Mouse (Mus musculus) cortical plate, adult 2 months (tissue): ENCODE measurements around the gene Lrrc58. TPM values are rescaled to one million over a fixed set of nuclear protein-coding genes. Genes with fewer than 3 reads are reported as not detected.

ENCODE experiments used
- H3K27ac ChIP-seq: fragments of 200-500 bp; 2 replicates; pipeline ENCODE4 v1.5.1; 2012; ENCODE audit warnings: low read length, control low read depth, inconsistent platforms; ENCODE audit not compliant: insufficient read depth
- H3K4me1 ChIP-seq: fragments of 200-500 bp; 2 replicates; pipeline ENCODE4 v1.6.1; 2011; ENCODE audit warnings: low read length; ENCODE audit not compliant: control insufficient read depth, insufficient read depth
- H3K4me3 ChIP-seq: fragments of 200-500 bp; 2 replicates; pipeline ENCODE4 v1.5.1; 2011; ENCODE audit warnings: mild to moderate bottlenecking, low read length, control low read depth; ENCODE audit not compliant: insufficient read depth
- CTCF ChIP-seq: fragments of 200-500 bp; IDR thresholded peaks from 2 replicates; pipeline ENCODE4 v1.5.1; 2011; ENCODE audit warnings: mild to moderate bottlenecking, control low read depth, low read length; ENCODE audit not compliant: insufficient read depth; ENCODE audit errors: extremely low read depth
- POLR2A ChIP-seq: fragments of 200-500 bp; IDR thresholded peaks from 2 replicates; pipeline ENCODE4 v1.6.1; 2011; ENCODE audit warnings: mild to moderate bottlenecking, low read length, control low read depth; ENCODE audit not compliant: insufficient read depth; ENCODE audit errors: extremely low read depth
- polyA plus RNA-seq: library from polyadenylated mRNA; depleted of rRNA; stranded (reverse); fragments of >200 nt; gene quantifications from 2 replicates; pipeline ENCODE4 v1.2.3, GENCODE M21; 2012

The Lrrc58 gene
- polyA plus RNA-seq, 1 experiment: 40.7 TPM

- Histone ChIP-seq H3K4me1 (peaks cover 7% of the 10 kb centered on the region; the same call in 1 of the 2 replicates), H3K4me3 (no peak overlapping the region), H3K27ac (no peak overlapping the region)
- TF ChIP-seq CTCF: no peak
- TF ChIP-seq POLR2A: no peak
These were observed 2.3 kb upstream of the Lrrc58 start for GRCm38 (mm10) chr16:37865841-37866240.

DNA sequence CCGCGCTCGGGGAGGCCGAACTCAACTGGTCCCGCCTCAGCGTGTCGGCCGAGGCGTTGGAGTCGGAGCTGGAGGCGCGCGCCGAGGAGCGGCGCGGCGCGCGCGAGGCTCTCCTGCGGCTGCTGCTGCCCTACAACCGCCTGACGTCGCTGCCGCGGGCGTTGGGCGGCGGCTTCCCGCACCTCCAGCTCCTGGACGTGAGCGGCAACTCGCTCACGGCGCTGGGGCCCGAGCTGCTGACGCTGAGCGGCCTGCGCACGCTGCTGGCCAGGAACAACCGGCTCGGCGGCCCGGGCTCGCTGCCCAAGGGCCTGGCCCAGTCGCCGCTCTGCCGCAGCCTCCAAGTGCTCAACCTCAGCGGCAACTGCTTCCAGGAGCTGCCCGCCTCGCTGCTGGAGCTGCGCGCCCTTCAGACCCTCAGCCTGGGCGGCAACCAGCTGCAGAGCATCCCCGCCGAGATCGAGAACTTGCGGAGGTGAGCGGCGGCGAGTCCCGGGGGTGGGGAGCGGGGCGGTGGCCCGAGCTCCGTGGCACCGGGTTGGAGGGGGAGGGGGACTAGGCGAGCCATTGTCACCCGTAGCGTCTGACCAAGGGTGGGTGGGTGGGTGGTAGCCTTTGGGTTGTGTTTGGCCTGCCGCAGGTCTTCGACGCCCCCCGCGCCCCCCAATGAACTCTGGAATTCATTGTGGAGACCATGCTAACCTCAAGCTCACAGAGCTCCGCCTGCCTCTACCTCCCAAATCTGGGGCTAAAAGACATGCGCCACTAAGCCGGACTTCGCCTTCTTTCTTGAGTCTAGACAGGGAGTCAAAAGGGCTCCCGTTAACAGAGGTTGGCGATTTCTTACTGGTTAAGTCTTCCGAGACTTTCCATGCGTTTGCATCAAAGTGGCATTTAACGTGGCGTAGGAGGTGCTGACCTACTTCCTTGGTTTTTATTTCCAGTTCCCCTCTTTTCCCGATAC, 599 bp downstream of the Lrrc58 start:
- H3K4me1 ChIP-seq: peaks cover 7% of the 10 kb centered on the region; the same call in 1 of the 2 replicates
- no peak for TF ChIP-seq CTCF
- no peak for TF ChIP-seq POLR2A
- H3K4me3 ChIP-seq: peak overlapping the region; percentile 94
- peak overlapping the region; percentile 98 for H3K27ac ChIP-seq

GRCm38 (mm10) chr16:37869470-37870231, 1.5 kb downstream of the Lrrc58 start:
- H3K4me1 ChIP-seq: peaks cover 8% of the 10 kb centered on the region; the same call in 1 of the 2 replicates
- TF ChIP-seq CTCF (no peak), POLR2A (no peak)
- peak overlapping the region; percentile 94 for H3K4me3 ChIP-seq
- H3K27ac ChIP-seq: peak overlapping the region; percentile 91

DNA sequence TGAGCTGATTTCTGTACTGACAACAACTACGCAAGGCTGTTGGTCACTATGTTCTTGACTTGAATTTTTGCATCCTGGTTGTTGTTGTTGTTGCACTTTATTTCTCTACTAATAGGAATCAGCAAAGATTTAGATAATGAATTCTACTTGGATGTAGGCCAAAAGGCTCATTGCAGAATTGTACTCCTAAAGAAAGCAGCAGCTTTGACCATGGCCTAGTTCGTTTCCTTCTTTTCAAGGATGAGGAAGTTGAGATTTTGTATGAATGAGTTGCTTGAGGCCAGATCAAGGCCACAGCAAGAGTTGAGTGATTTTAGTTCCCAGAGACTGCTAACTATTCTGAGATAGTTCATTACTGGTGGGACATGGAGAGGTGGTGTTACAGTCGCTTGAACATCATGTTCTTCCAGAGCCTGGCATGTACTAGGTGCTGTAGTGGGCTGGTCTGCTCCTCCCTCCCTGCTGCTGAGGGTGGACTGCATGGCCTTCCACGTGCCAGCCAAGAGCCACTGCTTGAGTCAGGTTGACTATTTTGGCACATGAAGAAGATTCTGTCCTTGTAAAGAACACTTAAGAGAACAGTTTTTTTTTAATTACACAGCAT, 3.0 kb downstream of the Lrrc58 start:
- Histone ChIP-seq H3K4me1 (peaks cover 9% of the 10 kb centered on the region), H3K4me3 (no peak overlapping the region; the same call in 1 of the 2 replicates), H3K27ac (peak overlapping the region; percentile 88; the same call in 1 of the 2 replicates)
- TF ChIP-seq CTCF (no peak), POLR2A (no peak)

DNA sequence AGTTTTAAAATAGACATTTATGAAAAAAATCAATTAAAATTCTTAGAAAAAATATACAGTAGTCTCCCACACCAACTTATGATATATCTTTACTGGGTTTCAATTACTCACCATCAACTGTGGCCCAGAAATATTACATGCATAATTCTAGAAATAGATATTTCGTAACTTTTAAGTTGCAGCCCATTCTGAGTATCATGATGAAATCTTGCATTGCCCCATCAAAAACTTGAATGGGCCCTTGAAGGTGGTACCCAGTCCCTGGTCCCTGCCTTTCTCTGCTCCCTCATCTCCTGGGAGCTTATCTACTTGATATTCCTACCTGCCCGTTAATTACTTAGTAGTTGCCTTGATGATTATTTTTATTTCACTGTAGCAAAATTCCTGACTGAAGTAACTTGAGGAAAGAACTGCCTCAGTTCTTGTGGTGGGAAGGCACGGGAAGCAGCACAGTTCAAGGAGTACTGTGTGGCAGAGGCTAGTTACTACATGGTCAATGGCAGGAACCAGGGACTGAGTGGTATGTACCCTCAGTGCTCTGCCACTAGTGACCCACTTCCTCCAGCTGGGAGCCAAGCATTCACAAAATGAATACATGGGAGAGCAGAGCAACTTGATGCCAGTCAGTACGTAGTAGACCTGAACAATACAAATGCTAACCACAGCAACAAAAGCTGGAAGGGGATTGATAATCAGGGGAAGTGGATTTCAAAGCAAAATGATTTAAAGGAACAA, 6.5 kb downstream of the Lrrc58 start:
- H3K4me3 ChIP-seq: no peak overlapping the region
- H3K27ac ChIP-seq: no peak overlapping the region
- TF ChIP-seq CTCF (no peak), POLR2A (no peak)
- peaks cover 9% of the 10 kb centered on the region for H3K4me1 ChIP-seq

GRCm38 (mm10) chr16:37877406-37877805, 9.2 kb downstream of the Lrrc58 start:
- no peak for TF ChIP-seq CTCF
- TF ChIP-seq POLR2A: no peak
- Histone ChIP-seq H3K27ac (no peak overlapping the region), H3K4me1 (peaks cover 6% of the 10 kb centered on the region), H3K4me3 (no peak overlapping the region)

DNA sequence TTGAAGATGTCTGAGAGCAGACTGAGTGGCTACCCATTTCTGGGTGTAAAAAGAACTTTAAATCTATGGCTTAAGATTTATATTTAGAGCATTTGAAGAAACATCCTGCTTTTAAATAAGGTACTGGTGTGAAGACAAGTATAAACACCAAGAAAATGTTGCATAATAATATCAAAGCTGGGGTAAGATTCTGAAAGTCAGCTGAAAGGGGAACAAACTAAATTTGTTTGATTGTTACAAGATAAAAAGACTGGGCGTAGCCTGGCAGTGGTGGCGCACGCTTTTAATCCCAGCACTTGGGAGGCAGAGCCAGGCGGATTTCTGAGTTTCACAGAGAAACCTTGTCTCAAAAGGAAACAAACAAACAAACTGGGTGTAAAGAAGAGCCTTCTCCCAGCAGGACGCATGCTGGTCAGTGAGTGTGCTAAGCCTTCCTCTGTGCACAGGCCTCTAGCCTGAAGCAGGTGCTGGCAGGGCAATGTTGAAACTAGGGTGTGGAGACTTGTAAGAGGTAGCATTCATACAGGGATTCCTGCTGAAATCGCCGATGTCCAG, 10.8 kb downstream of the Lrrc58 start:
- Histone ChIP-seq H3K27ac (no peak overlapping the region), H3K4me1 (peaks cover 6% of the 10 kb centered on the region), H3K4me3 (no peak overlapping the region)
- TF ChIP-seq CTCF: no peak
- TF ChIP-seq POLR2A: no peak

GRCm38 (mm10) chr16:37879750-37880419, 11.7 kb downstream of the Lrrc58 start:
- TF ChIP-seq POLR2A (no peak), CTCF (no peak)
- peaks cover 3% of the 10 kb centered on the region for H3K4me1 ChIP-seq
- no peak overlapping the region for H3K27ac ChIP-seq
- H3K4me3 ChIP-seq: no peak overlapping the region

DNA sequence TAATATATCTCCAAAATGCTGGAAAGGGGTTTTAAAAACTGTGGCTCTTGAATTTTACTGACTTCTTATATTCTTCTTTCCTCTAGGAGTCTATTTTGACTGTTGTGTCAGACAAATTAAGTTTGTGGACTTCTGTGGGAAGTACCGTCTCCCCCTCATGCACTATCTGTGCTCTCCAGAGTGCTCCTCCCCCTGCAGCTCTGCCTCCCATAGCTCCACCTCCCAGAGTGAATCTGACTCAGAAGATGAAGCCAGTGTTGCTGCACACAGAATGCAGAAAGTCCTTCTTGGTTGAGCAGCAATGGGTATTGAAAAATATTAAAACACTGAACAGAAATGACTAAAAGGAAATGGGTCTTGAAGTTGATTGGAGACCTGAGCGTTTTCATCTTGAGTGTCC, 13.0 kb downstream of the Lrrc58 start:
- H3K4me1 ChIP-seq: peaks cover 3% of the 10 kb centered on the region
- no peak overlapping the region for H3K27ac ChIP-seq
- TF ChIP-seq POLR2A: no peak
- no peak for TF ChIP-seq CTCF
- H3K4me3 ChIP-seq: no peak overlapping the region
